Mouse (Mus musculus) kidney, adult 2 months (tissue): ENCODE results near the gene Ccnjl.

Experiments
- CTCF ChIP-seq: fragments of 200-500 bp; conservative IDR thresholded peaks from 2 replicates; pipeline ENCODE4 v1.5.1; 2011; ENCODE audit warnings: low read depth, mild to moderate bottlenecking, control low read depth, low read length, moderate library complexity, mixed read lengths; ENCODE audit not compliant: insufficient read depth, insufficient read length
- POLR2A ChIP-seq: fragments of 200-500 bp; IDR thresholded peaks from one replicate; pipeline ENCODE4 v1.6.1; 2011; ENCODE audit warnings: low read depth, low read length, control low read depth

GRCm38 (mm10) chr11:43546678-43547077 lies 18.1 kb downstream of the Ccnjl start:
- TF ChIP-seq CTCF (no peak), POLR2A (no peak)
